In genomic region chr9:99341600-99341999, GRCm38 (mm10) we compare ENCODE assay signal across 17 mouse cellular contexts.
"Had no signal": no experiment of that assay in that cellular context is flagged by ENCODE, and none has a peak within 500 bp of the region (broad histone marks: within the 10 kb centered on the region; RNA-seq: fewer than 3 reads in every experiment).

No protein-coding gene starts in this region.

- H3K27me3 ChIP-seq: neural tube, embryonic 12.5 days; neural tube, embryonic 13.5 days; neural tube, embryonic 15.5 days; stomach, embryonic 15.5 days had no signal

- H3K4me1 ChIP-seq: neural tube, embryonic 12.5 days; stomach, embryonic 15.5 days had no signal

- H3K9me3 ChIP-seq: neural tube, embryonic 12.5 days; neural tube, embryonic 13.5 days; neural tube, embryonic 15.5 days; stomach, embryonic 15.5 days had no signal

- H3K27ac ChIP-seq: neural tube, embryonic 12.5 days; neural tube, embryonic 13.5 days; neural tube, embryonic 15.5 days; stomach, embryonic 15.5 days; stomach, postnatal 0 days had no signal

- H3K4me2 ChIP-seq: neural tube, embryonic 12.5 days; neural tube, embryonic 13.5 days; neural tube, embryonic 15.5 days; stomach, embryonic 15.5 days had no signal

- H3K4me3 ChIP-seq: neural tube, embryonic 12.5 days; neural tube, embryonic 13.5 days; neural tube, embryonic 15.5 days; stomach, embryonic 15.5 days had no signal

- DNase-seq: retina, postnatal 1 day; right cerebral cortex, adult 18-20 months; right cerebral cortex, postnatal 14 days; right cerebral cortex, postnatal 25 days; right cerebral cortex, postnatal 4 days; spleen, adult 18-20 months; thymus, adult 18-20 months; thymus, adult 2 months; thymus, postnatal 14 days; thymus, postnatal 25 days; thymus, postnatal 36 days; thymus, postnatal 4 days had no signal

- H3K9ac ChIP-seq: neural tube, embryonic 12.5 days; neural tube, embryonic 13.5 days; neural tube, embryonic 15.5 days; stomach, embryonic 15.5 days had no signal

- H3K36me3 ChIP-seq: neural tube, embryonic 12.5 days; neural tube, embryonic 13.5 days; neural tube, embryonic 15.5 days; stomach, embryonic 15.5 days had no signal
